Mouse (Mus musculus): ENCODE measurements at regions not wholly inside any gene's neighbourhood (a gene's known extent, or its start where the extent isn't known, plus 50 kb on each side); places are given as distances from the start of the nearest gene placed in this dataset.

- H3K27me3 ChIP-seq (ENCODE audit: control insufficient read depth in 1 of 2, insufficient read depth in 2 of 2, low read length in 2 of 2), result no peaks in the 10 kb centered on the region
- no peaks in the 10 kb centered on the region for H3K4me1 ChIP-seq (ENCODE audit: control insufficient read depth in 1 of 2, insufficient read depth in 2 of 2, low read length in 2 of 2)
- H3K36me3 ChIP-seq (ENCODE audit: control insufficient read depth in 1 of 2, insufficient read depth in 2 of 2, low read length in 2 of 2), result no peaks in the 10 kb centered on the region
- no peak overlapping the region for H3K4me3 ChIP-seq (ENCODE audit: control insufficient read depth in 1 of 2, insufficient read depth in 1 of 2, low read depth in 2 of 2, low read length in 2 of 2)
- H3K9me3 ChIP-seq (replicated peaks; ENCODE audit: insufficient read depth, low read length), result no peaks in the 10 kb centered on the region
- no peak overlapping the region for H3K9ac ChIP-seq (ENCODE audit: control insufficient read depth, low read depth, low read length, poor library complexity, severe bottlenecking)
- TF ChIP-seq MAZ (IDR thresholded peaks at IDR 0.05; ENCODE audit: low read depth, low read length) (no peak), ZNF384 (IDR thresholded peaks at IDR 0.05; ENCODE audit: low read depth, low read length) (no peak), MEF2A (IDR thresholded peaks at IDR 0.05; ENCODE audit: extremely low read depth, insufficient replicate concordance, low read depth, low read length, poor library complexity, severe bottlenecking) (no peak), SMC3 (IDR thresholded peaks at IDR 0.05; ENCODE audit: low read depth, low read length) (no peak), CTCF (IDR thresholded peaks at IDR 0.05 in 2 of 3, conservative IDR thresholded peaks at IDR 0.05 in 1 of 3; ENCODE audit: control insufficient read depth in 1 of 3, insufficient read depth in 1 of 3, low read depth in 2 of 3, low read length in 3 of 3, poor library complexity in 1 of 3, severe bottlenecking in 1 of 3) (no peak), GABPA (IDR thresholded peaks at IDR 0.05; ENCODE audit: low read depth, low read length) (no peak), MAX (IDR thresholded peaks at IDR 0.05; ENCODE audit: low read length) (no peak), ZKSCAN1 (IDR thresholded peaks at IDR 0.05; ENCODE audit: low read depth, low read length) (no peak), NELFE (IDR thresholded peaks at IDR 0.05; ENCODE audit: low read depth, low read length) (no peak), MXI1 (IDR thresholded peaks at IDR 0.05; ENCODE audit: low read depth, low read length) (no peak), E2F4 (IDR thresholded peaks at IDR 0.05; ENCODE audit: borderline replicate concordance, low read depth, low read length) (no peak), MAFK (IDR thresholded peaks at IDR 0.05; ENCODE audit: borderline replicate concordance, low read depth, low read length) (no peak), MYC (IDR thresholded peaks at IDR 0.05; ENCODE audit: low read depth, low read length) (no peak), ETS1 (IDR thresholded peaks at IDR 0.05; ENCODE audit: low read depth, low read length) (no peak)
- no peak for DNase-seq (ENCODE audit: low read depth, low spot score)
- no peak overlapping the region for H3K27ac ChIP-seq (ENCODE audit: control insufficient read depth, low read depth, low read length)
- no peaks in the 10 kb centered on the region for H3K79me2 ChIP-seq (ENCODE audit: control insufficient read depth, insufficient read depth, low read length, poor library complexity)
Observed at GRCm38 (mm10) chr4:106018936-106019335, 229.3 kb downstream of the Gm12728 start.

- H3K27ac ChIP-seq (ENCODE audit: control insufficient read depth, low read depth, low read length), result no peak overlapping the region
- no peaks in the 10 kb centered on the region for H3K9me3 ChIP-seq (replicated peaks; ENCODE audit: insufficient read depth, low read length)
- no peak overlapping the region for H3K4me3 ChIP-seq (ENCODE audit: control insufficient read depth in 1 of 2, insufficient read depth in 1 of 2, low read depth in 2 of 2, low read length in 2 of 2)
- H3K4me1 ChIP-seq (ENCODE audit: control insufficient read depth in 1 of 2, insufficient read depth in 2 of 2, low read length in 2 of 2), result no peaks in the 10 kb centered on the region
- H3K36me3 ChIP-seq (ENCODE audit: control insufficient read depth in 1 of 2, insufficient read depth in 2 of 2, low read length in 2 of 2), result no peaks in the 10 kb centered on the region
- no peaks in the 10 kb centered on the region for H3K27me3 ChIP-seq (ENCODE audit: control insufficient read depth in 1 of 2, insufficient read depth in 2 of 2, low read length in 2 of 2)
- TF ChIP-seq SMC3 (IDR thresholded peaks at IDR 0.05; ENCODE audit: low read depth, low read length) (no peak), RCOR1 (IDR thresholded peaks at IDR 0.05; ENCODE audit: low read depth, low read length) (no peak), SIN3A (IDR thresholded peaks at IDR 0.05; ENCODE audit: low read length) (no peak), ZNF384 (IDR thresholded peaks at IDR 0.05; ENCODE audit: low read depth, low read length) (no peak), ZC3H11A (IDR thresholded peaks at IDR 0.05; ENCODE audit: low read depth, low read length) (no peak), TCF12 (IDR thresholded peaks at IDR 0.05; ENCODE audit: low read depth, low read length) (no peak), USF2 (IDR thresholded peaks at IDR 0.05; ENCODE audit: borderline replicate concordance in 1 of 2, insufficient read depth in 1 of 2, low read depth in 1 of 2, low read length in 2 of 2) (no peak), POLR2A (IDR thresholded peaks at IDR 0.05; ENCODE audit: control insufficient read depth in 1 of 2, insufficient read depth in 1 of 2, low read depth in 1 of 2, low read length in 2 of 2, poor library complexity in 1 of 2) (no peak)
- DNase-seq (ENCODE audit: low read depth, low spot score), result no peak
- no peak overlapping the region for H3K9ac ChIP-seq (ENCODE audit: control insufficient read depth, low read depth, low read length, poor library complexity, severe bottlenecking)
- H3K79me2 ChIP-seq (ENCODE audit: control insufficient read depth, insufficient read depth, low read length, poor library complexity), result no peaks in the 10 kb centered on the region
Observed at GRCm38 (mm10) chr4:106020338-106020737, 230.7 kb downstream of the Gm12728 start.
